ENCODE assay signal across 11 mouse cellular contexts in genomic region chr3:102027880-102028279, GRCm38 (mm10). TPM values are rescaled to one million over a fixed set of nuclear protein-coding genes. Genes with fewer than 3 reads are reported as not detected.
DNase-seq lines count a peak whose midpoint lies in the region; ATAC-seq and TF ChIP-seq lines count a peak whose summit lies in the region.
"Had no signal": no experiment of that assay in that cellular context is flagged by ENCODE, and none has a peak within 500 bp of the region (broad histone marks: within the 10 kb centered on the region; RNA-seq: fewer than 3 reads in every experiment).

No protein-coding gene starts in this region.

- peak; percentile 63 for TF ChIP-seq CTCF in heart, adult 2 months (IDR thresholded peaks at IDR 0.05)
- peak; percentile 88 for TF ChIP-seq CTCF in testis, adult 2 months (IDR thresholded peaks at IDR 0.05; ENCODE audit: control insufficient read depth, insufficient read depth, insufficient replicate concordance, low read depth, low read length)

- no peak overlapping the region for H3K9ac ChIP-seq in heart, adult 2 months (ENCODE audit: low read depth, low read length)
- H3K9ac ChIP-seq: liver, embryonic 15.5 days had no signal

- no peaks in the 10 kb centered on the region for H3K4me1 ChIP-seq in heart, adult 2 months (ENCODE audit: control insufficient read depth, insufficient read depth, low read length)
- peaks cover 8% of the 10 kb centered on the region for H3K4me1 ChIP-seq in testis, adult 2 months (ENCODE audit: control insufficient read depth, insufficient read depth, low read length)
- H3K4me1 ChIP-seq: liver, embryonic 15.5 days had no signal

- no peaks in the 10 kb centered on the region for H3K79me2 ChIP-seq in heart, adult 2 months (replicated peaks; ENCODE audit: control insufficient read depth, insufficient read depth, low read length)

- TF ChIP-seq POLR2A in heart, adult 2 months (IDR thresholded peaks at IDR 0.05; ENCODE audit: insufficient read depth, low read depth, low read length): no peak
- TF ChIP-seq POLR2A in testis, adult 2 months (IDR thresholded peaks at IDR 0.05; ENCODE audit: control insufficient read depth, low read depth, low read length): no peak

- no peak for DNase-seq in heart, adult 2 months
- DNase-seq in heart, adult 9 months (ENCODE audit: low spot score in 2 of 2): no peak
- no peak for DNase-seq in testis, postnatal 14 days (ENCODE audit: low spot score)
- peak; percentile 10 for DNase-seq in thymus, postnatal 14 days
- no peak for DNase-seq in urinary bladder, postnatal 36 days (ENCODE audit: low spot score in 2 of 2)
- DNase-seq in urinary bladder, adult 2 months (ENCODE audit: low spot score): no peak
- DNase-seq: right cerebral cortex, adult 18-20 months had no signal

- 0 out of 2 replicates have a peak, but pooled peaks have one; percentile 37 for ATAC-seq in granulocyte monocyte progenitor cell, adult 5-6 weeks (replicated peaks; ENCODE audit: poor library complexity, severe bottlenecking)

- no peak overlapping the region for H3K27ac ChIP-seq in heart, adult 2 months
- no peak overlapping the region for H3K27ac ChIP-seq in testis, adult 2 months (ENCODE audit: control insufficient read depth, insufficient read depth, low read depth, low read length)
- H3K27ac ChIP-seq: liver, embryonic 15.5 days had no signal

- intact Hi-C loops in heart, adult 2 months (cut with DNase I): no loop called here

- no peaks in the 10 kb centered on the region for H3K36me3 ChIP-seq in heart, adult 2 months (ENCODE audit: control insufficient read depth, insufficient read depth, low read length)
- H3K36me3 ChIP-seq in testis, adult 2 months (ENCODE audit: control insufficient read depth, insufficient read depth, low read length): no peaks in the 10 kb centered on the region
- H3K36me3 ChIP-seq: liver, embryonic 15.5 days had no signal

- peaks cover 5% of the 10 kb centered on the region; the same call in 1 of the 2 replicates for H3K27me3 ChIP-seq in heart, adult 2 months (ENCODE audit: control insufficient read depth, insufficient read depth, low read length)
- H3K27me3 ChIP-seq in testis, adult 2 months (ENCODE audit: control insufficient read depth, insufficient read depth, low read length): no peaks in the 10 kb centered on the region

- no peak overlapping the region for H3K4me3 ChIP-seq in heart, adult 2 months
- H3K4me3 ChIP-seq in testis, adult 2 months (ENCODE audit: control insufficient read depth, low read depth, low read length): no peak overlapping the region
- H3K4me3 ChIP-seq: liver, embryonic 15.5 days had no signal

- no peak for TF ChIP-seq EP300 in heart, adult 2 months (IDR thresholded peaks at IDR 0.05; ENCODE audit: insufficient read depth, low read depth, low read length)

- WGBS in heart, adult 2 months: 66% methylated on average over 6 of the region's 6 CpGs

RNA-seq across cellular contexts. Expression of gene Nhlh2, which starts 18.0 kb away (rescaled TPM):
- not detected for total RNA-seq in heart, adult 2 months (2021)
- polyA plus RNA-seq in heart, adult 2 months (2012; rRNA removed): not detected in 2 replicates
- not detected in 2 replicates for polyA plus RNA-seq in testis, adult 2 months (2012; rRNA removed)
- total RNA-seq in granulocyte monocyte progenitor cell, adult 5-6 weeks (2014; fragmentation: Nextera tagmentation): not detected in 2 replicates
- total RNA-seq in granulocyte monocyte progenitor cell, adult 5-6 weeks (2017): not detected in 2 replicates
- polyA plus RNA-seq in urinary bladder, adult 2 months (2012; rRNA removed): not detected in 2 replicates
- total RNA-seq: gastrocnemius, postnatal 4 days had no signal
- polyA plus RNA-seq: liver, embryonic 15.5 days had no signal

RNA-seq across cellular contexts. Expression of gene Casq2, which starts 58.3 kb away (rescaled TPM):
- total RNA-seq in heart, adult 2 months (2021): 100 to 1,000 TPM; 833 to 848 TPM
- 361 and 854 TPM in 2 replicates for polyA plus RNA-seq in heart, adult 2 months (2012; rRNA removed)
- polyA plus RNA-seq in testis, adult 2 months (2012; rRNA removed): 1.9 and 2.5 TPM in 2 replicates
- total RNA-seq in granulocyte monocyte progenitor cell, adult 5-6 weeks (2014; fragmentation: Nextera tagmentation): not detected in 2 replicates
- total RNA-seq in granulocyte monocyte progenitor cell, adult 5-6 weeks (2017): not detected in 2 replicates
- polyA plus RNA-seq in urinary bladder, adult 2 months (2012; rRNA removed): 52.0 and 91.3 TPM in 2 replicates

Comparison
In these comparisons a context has a peak if more than half of its experiments do, and no peak if none do; other contexts are left out.
1. RNA of gene Casq2, which starts 58.3 kb away (polyA plus RNA-seq): 361 to 854 TPM in heart, adult 2 months and 52.0 to 91.3 TPM in urinary bladder, adult 2 months; 1.9 to 2.5 TPM in testis, adult 2 months; every median in the first group is over 10 times any median in the second.